In genomic region chr15:25893327-25893726, GRCm38 (mm10) we compare ENCODE assay signal across 21 mouse cellular contexts. TPM values are rescaled to one million over a fixed set of nuclear protein-coding genes. Genes with fewer than 3 reads are reported as not detected.
DNase-seq lines count a peak whose midpoint lies in the region; ATAC-seq and TF ChIP-seq lines count a peak whose summit lies in the region.
"Had no signal": no experiment of that assay in that cellular context is flagged by ENCODE, and none has a peak within 500 bp of the region (broad histone marks: within the 10 kb centered on the region; RNA-seq: fewer than 3 reads in every experiment).

No protein-coding gene starts in this region.

- 21% methylated on average over 2 of the region's 2 CpGs for WGBS in cerebellum, adult 2 months
- WGBS in kidney, embryonic 14.5 days, result 21% methylated on average over 2 of the region's 2 CpGs
- WGBS in midbrain, embryonic 10.5 days, result 58% methylated on average over 2 of the region's 2 CpGs
- 49% methylated on average over 2 of the region's 2 CpGs for WGBS in midbrain, embryonic 13.5 days

- H3K4me1 ChIP-seq in cerebellum, adult 2 months (ENCODE audit: control insufficient read depth, insufficient read depth, low read length), result no peaks in the 10 kb centered on the region
- H3K4me1 ChIP-seq in kidney, embryonic 14.5 days (ENCODE audit: control insufficient read depth, insufficient read depth, low read length), result no peaks in the 10 kb centered on the region
- H3K4me1 ChIP-seq in midbrain, embryonic 10.5 days, result peaks cover 4% of the 10 kb centered on the region; the same call in 1 of the 2 replicates
- 0 out of 2 replicates have a peak, but pooled peaks cover 3% of the 10 kb centered on the region for H3K4me1 ChIP-seq in midbrain, embryonic 13.5 days (replicated peaks)
- H3K4me1 ChIP-seq: forebrain, embryonic 13.5 days had no signal

- peak overlapping the region; percentile 49; the same call in 1 of the 2 replicates for H3K27ac ChIP-seq in cerebellum, adult 2 months (ENCODE audit: insufficient read depth, low read length)
- H3K27ac ChIP-seq in kidney, embryonic 14.5 days (ENCODE audit: low read depth, low read length), result no peak overlapping the region
- H3K27ac ChIP-seq in midbrain, embryonic 10.5 days (replicated peaks), result peak overlapping the region; percentile 55; the same call in 1 of the 2 replicates
- H3K27ac ChIP-seq in midbrain, embryonic 13.5 days, result no peak overlapping the region
- H3K27ac ChIP-seq: embryonic facial prominence, embryonic 13.5 days; forebrain, embryonic 13.5 days; limb, embryonic 13.5 days had no signal

- peak in 1 of 2 experiments; percentile 19 for DNase-seq in cerebellum, adult 2 months
- DNase-seq in cerebellum, postnatal 25 days, result no peak
- no peak for DNase-seq in kidney, postnatal 36 days
- DNase-seq in midbrain, embryonic 10.5 days (ENCODE audit: low spot score), result no peak
- DNase-seq in mesoderm, embryonic 11.5 days (ENCODE audit: low read depth, low spot score), result peak; percentile 32
- no peak for DNase-seq in left cerebral cortex, postnatal 10 days (ENCODE audit: extremely low spot score in 1 of 2, low spot score in 2 of 2)
- DNase-seq: cerebellum, adult 9-10 months; gastrocnemius, postnatal 10 days; heart, postnatal 36 days; kidney, adult 18-20 months; lung, adult 2 months; retina, postnatal 1 day; thymus, postnatal 4 days had no signal

- no peak overlapping the region for H3K9ac ChIP-seq in kidney, embryonic 14.5 days (ENCODE audit: low read depth, low read length)
- no peak overlapping the region for H3K9ac ChIP-seq in midbrain, embryonic 13.5 days (replicated peaks)
- H3K9ac ChIP-seq: embryonic facial prominence, embryonic 13.5 days; forebrain, embryonic 13.5 days; limb, embryonic 13.5 days had no signal

- intact Hi-C loops in left cerebral cortex, postnatal 10 days (cut with DNase I), result no loop called here

- H3K36me3 ChIP-seq in kidney, embryonic 14.5 days (ENCODE audit: control insufficient read depth, insufficient read depth, low read length), result no peaks in the 10 kb centered on the region
- no peaks in the 10 kb centered on the region for H3K36me3 ChIP-seq in midbrain, embryonic 10.5 days
- no peaks in the 10 kb centered on the region for H3K36me3 ChIP-seq in midbrain, embryonic 13.5 days
- H3K36me3 ChIP-seq: embryonic facial prominence, embryonic 13.5 days; limb, embryonic 13.5 days had no signal

- no peak overlapping the region for H3K4me2 ChIP-seq in kidney, embryonic 14.5 days (replicated peaks; ENCODE audit: low read depth, low read length)
- H3K4me2 ChIP-seq in midbrain, embryonic 13.5 days (replicated peaks), result no peak overlapping the region
- H3K4me2 ChIP-seq: embryonic facial prominence, embryonic 13.5 days; forebrain, embryonic 13.5 days; limb, embryonic 13.5 days had no signal

- ATAC-seq in kidney, embryonic 14.5 days (ENCODE audit: low FRiP score, low TSS enrichment), result peak; percentile 70
- ATAC-seq in midbrain, embryonic 13.5 days, result no peak
- ATAC-seq: forebrain, embryonic 13.5 days; Patski had no signal

- no peak for TF ChIP-seq CTCF in cerebellum, adult 2 months (IDR thresholded peaks at IDR 0.05; ENCODE audit: borderline replicate concordance, insufficient read depth, low read depth, low read length)

- H3K27me3 ChIP-seq in cerebellum, adult 2 months (ENCODE audit: control insufficient read depth, insufficient read depth, low read length), result no peaks in the 10 kb centered on the region
- no peaks in the 10 kb centered on the region for H3K27me3 ChIP-seq in kidney, embryonic 14.5 days (ENCODE audit: control insufficient read depth, insufficient read depth, low read length)
- no peaks in the 10 kb centered on the region for H3K27me3 ChIP-seq in midbrain, embryonic 10.5 days (ENCODE audit: low read depth, poor library complexity, severe bottlenecking)
- no peaks in the 10 kb centered on the region for H3K27me3 ChIP-seq in midbrain, embryonic 13.5 days
- H3K27me3 ChIP-seq: CH12.LX; embryonic facial prominence, embryonic 13.5 days; forebrain, embryonic 13.5 days; limb, embryonic 13.5 days; Patski had no signal

- H3K9me3 ChIP-seq in kidney, embryonic 14.5 days (ENCODE audit: control insufficient read depth, low read length), result no peaks in the 10 kb centered on the region
- H3K9me3 ChIP-seq in midbrain, embryonic 10.5 days (replicated peaks), result no peaks in the 10 kb centered on the region
- no peaks in the 10 kb centered on the region for H3K9me3 ChIP-seq in midbrain, embryonic 13.5 days
- H3K9me3 ChIP-seq: embryonic facial prominence, embryonic 13.5 days; forebrain, embryonic 13.5 days; limb, embryonic 13.5 days had no signal

- no peak for TF ChIP-seq POLR2A in cerebellum, adult 2 months (IDR thresholded peaks at IDR 0.05; ENCODE audit: borderline replicate concordance, insufficient read depth, low read length)

- H3K4me3 ChIP-seq in cerebellum, adult 2 months (replicated peaks; ENCODE audit: insufficient read depth, low read depth, low read length), result no peak overlapping the region
- H3K4me3 ChIP-seq in kidney, embryonic 14.5 days (ENCODE audit: low read length), result no peak overlapping the region
- no peak overlapping the region for H3K4me3 ChIP-seq in midbrain, embryonic 10.5 days
- H3K4me3 ChIP-seq in midbrain, embryonic 13.5 days (replicated peaks), result no peak overlapping the region
- H3K4me3 ChIP-seq: embryonic facial prominence, embryonic 13.5 days; forebrain, embryonic 13.5 days; limb, embryonic 13.5 days; megakaryocyte, embryonic 14.5 days had no signal

RNA-seq across cellular contexts. Expression of gene Retreg1, which starts 50.3 kb away (rescaled TPM):
- polyA plus RNA-seq in cerebellum, adult 2 months (2012; rRNA removed), result 24.8 and 26.6 TPM in 2 replicates
- 10.2 and 14.6 TPM in 2 replicates for polyA plus RNA-seq in kidney, embryonic 14.5 days (2014; fragmentation: Nextera tagmentation; extraction: Ambion mirVana)
- 1.8 and 1.9 TPM in 2 replicates for polyA plus RNA-seq in midbrain, embryonic 10.5 days (2016; fragmentation: Nextera tagmentation; extraction: Ambion mirVana)
- polyA plus RNA-seq in midbrain, embryonic 13.5 days (2015; fragmentation: Nextera tagmentation; extraction: Ambion mirVana), result 6.8 TPM in 2 replicates
- 10 to 100 TPM; 42.1 to 44.2 TPM for total RNA-seq in left cerebral cortex, postnatal 10 days (2021)

Comparison
In these comparisons a context has a peak if more than half of its experiments do, and no peak if none do; other contexts are left out.
1. H3K27ac ChIP-seq: peak in cerebellum, adult 2 months (single experiment) and midbrain, embryonic 10.5 days (single experiment); none in kidney, embryonic 14.5 days (single experiment) and midbrain, embryonic 13.5 days (single experiment).